Mouse (Mus musculus) liver, embryonic 14.5 days (tissue): ENCODE measurements around the gene Mapk8ip2. TPM values are rescaled to one million over a fixed set of nuclear protein-coding genes. Genes with fewer than 3 reads are reported as not detected.

Experiments used
- ATAC-seq: fragments of 200-750 bp; cut with Nextera tagmentation; 2 replicates; pipeline ENCODE4 v1.8.0; 2017; ENCODE audit warnings: moderate number of reproducible peaks, mild to moderate bottlenecking, moderate library complexity; ENCODE audit not compliant: insufficient read depth
- DNase-seq, 3 experiments: peaks; one replicate each; pipeline ENCODE4 v3.0.0-alpha.2; 2012 to 2013; ENCODE audit warnings: low read depth in 3 of 3, low spot score in 3 of 3
- H3K27ac ChIP-seq: fragments of 300-500 bp; sonication (generic); 2 replicates; pipeline ENCODE4 v1.5.1; 2014; ENCODE audit warnings: moderate library complexity, mild to moderate bottlenecking, control low read depth, inconsistent platforms
- H3K27me3 ChIP-seq: fragments of 300-500 bp; sonication (generic); 2 replicates; pipeline ENCODE4 v1.6.1; 2014; ENCODE audit warnings: mild to moderate bottlenecking, low read length, moderate library complexity; ENCODE audit not compliant: control insufficient read depth, insufficient read depth
- H3K36me3 ChIP-seq: fragments of 300-500 bp; sonication (generic); replicated peaks from 2 replicates; pipeline ENCODE4 v1.6.1; 2014; ENCODE audit warnings: low read depth; ENCODE audit not compliant: control insufficient read depth, insufficient read depth
- H3K4me1 ChIP-seq, 2 experiments: fragments of 200-500 bp in 1 of 2; fragments of 300-500 bp in 1 of 2; sonication (generic) in 1 of 2; replicated peaks; 2 replicates each; pipeline ENCODE4 v1.6.1; 2012 to 2014; ENCODE audit warnings: antibody characterized with exemption in 1 of 2, inconsistent platforms in 1 of 2, low read length in 1 of 2; ENCODE audit not compliant: control insufficient read depth in 2 of 2, insufficient read depth in 2 of 2
- H3K4me2 ChIP-seq: fragments of 300-500 bp; sonication (generic); 2 replicates; pipeline ENCODE4 v1.6.1; 2014; ENCODE audit warnings: low read depth, mild to moderate bottlenecking, control low read depth, moderate library complexity
- H3K4me3 ChIP-seq, 2 experiments: fragments of 200-500 bp in 1 of 2; fragments of 300-500 bp in 1 of 2; sonication (generic) in 1 of 2; 2 replicates each; pipeline ENCODE4 v1.5.1; 2012 to 2014; ENCODE audit warnings: low read depth in 2 of 2, low read length in 2 of 2, mild to moderate bottlenecking in 2 of 2, control low read depth in 1 of 2, inconsistent platforms in 1 of 2, moderate library complexity in 1 of 2; ENCODE audit not compliant: insufficient read depth in 1 of 2
- H3K9ac ChIP-seq: fragments of 300-500 bp; sonication (generic); replicated peaks from 2 replicates; pipeline ENCODE4 v1.6.1; 2014; ENCODE audit warnings: mild to moderate bottlenecking, control low read depth, moderate library complexity
- H3K9me3 ChIP-seq: fragments of 300-500 bp; sonication (generic); 2 replicates; pipeline ENCODE4 v1.6.1; 2016; ENCODE audit warnings: low read length, mixed read lengths; ENCODE audit not compliant: control insufficient read depth
- CTCF ChIP-seq: IDR thresholded peaks from 2 replicates; pipeline ENCODE4 v1.5.1; 2016; ENCODE audit warnings: antibody characterized with exemption, low read depth, control low read depth
- EP300 ChIP-seq: IDR thresholded peaks from 2 replicates; pipeline ENCODE4 v1.6.1; 2016; ENCODE audit warnings: antibody characterized with exemption, low read depth
- WGBS: fragments of 180-500 bp; shearing (Covaris S2); extraction: QIAGEN DNeasy Blood & Tissue Kit; methylation state at CpG from one replicate; pipeline ENCODE4 v1.1.7; 2014; ENCODE audit not compliant: insufficient replicate concordance; 5-methylcytosine and 5-hydroxymethylcytosine counted together
- polyA plus RNA-seq, 2 experiments: library from polyadenylated mRNA; depleted of rRNA in 1 of 2; stranded (reverse) in 1 of 2; unstranded in 1 of 2; fragments of >200 nt; fragmentation: Nextera tagmentation in 1 of 2; extraction: Ambion mirVana in 1 of 2; gene quantifications; 2 replicates each; pipeline versions ENCODE4 v1.2.1 to v1.2.3; 2012 to 2014

Mapk8ip2 gene
- polyA plus RNA-seq, 2 experiments: 0.02 TPM; not detected in 1

- Histone ChIP-seq H3K36me3 (no peaks in the 10 kb centered on the region; the same call in 1 of the 2 replicates), H3K27me3 (no peaks in the 10 kb centered on the region), H3K4me2 (no peak overlapping the region), H3K4me3 (no peak overlapping the region), H3K9ac (no peak overlapping the region), H3K4me1 (0 out of 4 replicates have a peak, but pooled peaks cover 0 to 4% of the 10 kb centered on the region in 2 experiments), H3K9me3 (no peaks in the 10 kb centered on the region), H3K27ac (no peak overlapping the region)
- DNase-seq (no peak), ATAC-seq (no peak)
- WGBS: 85% methylated on average over 9 of the region's 9 CpGs
- TF ChIP-seq EP300 (no peak), CTCF (no peak)
Measured at GRCm38 (mm10) chr15:89421938-89422337, 31.8 kb upstream of the Mapk8ip2 start.

- peaks cover 3 to 7% of the 10 kb centered on the region in 2 experiments; a peak in 2 of 4 replicates for H3K4me1 ChIP-seq
- ATAC-seq (no peak), DNase-seq (no peak)
- H3K27me3 ChIP-seq: no peaks in the 10 kb centered on the region
- H3K4me2 ChIP-seq: no peak overlapping the region
- no peaks in the 10 kb centered on the region; the same call in 1 of the 2 replicates for H3K36me3 ChIP-seq
- WGBS: 74% methylated on average over 8 of the region's 8 CpGs
- TF ChIP-seq CTCF (no peak), EP300 (no peak)
- H3K27ac ChIP-seq: no peak overlapping the region
- no peaks in the 10 kb centered on the region for H3K9me3 ChIP-seq
- H3K4me3 ChIP-seq: no peak overlapping the region
- H3K9ac ChIP-seq: no peak overlapping the region
Measured at GRCm38 (mm10) chr15:89424621-89425020, 29.1 kb upstream of the Mapk8ip2 start.

- ATAC-seq: no peak
- DNase-seq: no peak
- Histone ChIP-seq H3K36me3 (no peaks in the 10 kb centered on the region; the same call in 1 of the 2 replicates), H3K9ac (no peak within 1 kb of the TSS), H3K4me1 (peaks cover 3 to 10% of the 10 kb centered on the region in 2 experiments; a peak in 3 of 4 replicates), H3K27ac (no peak within 1 kb of the TSS), H3K4me3 (peak within 1 kb of the TSS in 1 of 2 experiments; percentile 21; a peak in 1 of 4 replicates), H3K9me3 (no peaks in the 10 kb centered on the region), H3K27me3 (no peaks in the 10 kb centered on the region), H3K4me2 (peak within 1 kb of the TSS; percentile 32; the same call in 1 of the 2 replicates)
- no peak for TF ChIP-seq EP300
- no peak for TF ChIP-seq CTCF
- 66% methylated on average over 6 of the region's 6 CpGs for WGBS
Measured at GRCm38 (mm10) chr15:89425711-89426121, 28.0 kb upstream of the Mapk8ip2 start, which contains the start of gene Cpt1b. Cpt1b (minus strand) TSS chr15:89425863.

GRCm38 (mm10) chr15:89426716-89427115, 27.0 kb upstream of the Mapk8ip2 start:
- Histone ChIP-seq H3K9ac (no peak overlapping the region), H3K36me3 (no peaks in the 10 kb centered on the region; the same call in 1 of the 2 replicates), H3K9me3 (no peaks in the 10 kb centered on the region), H3K27me3 (no peaks in the 10 kb centered on the region), H3K4me3 (no peak overlapping the region), H3K4me1 (peaks cover 3 to 13% of the 10 kb centered on the region in 2 experiments; a peak in 3 of 4 replicates), H3K4me2 (no peak overlapping the region), H3K27ac (no peak overlapping the region)
- 81% methylated on average over 10 of the region's 10 CpGs for WGBS
- TF ChIP-seq CTCF (no peak), EP300 (no peak)
- ATAC-seq (no peak), DNase-seq (no peak)

GRCm38 (mm10) chr15:89428136-89428790, 25.4 kb upstream of the Mapk8ip2 start:
- no peak for ATAC-seq
- no peaks in the 10 kb centered on the region for H3K9me3 ChIP-seq
- TF ChIP-seq EP300: no peak
- TF ChIP-seq CTCF: no peak
- H3K4me1 ChIP-seq: peaks cover 3 to 13% of the 10 kb centered on the region in 2 experiments; a peak in 3 of 4 replicates
- 87% methylated on average over 19 of the region's 19 CpGs for WGBS
- no peak overlapping the region for H3K27ac ChIP-seq
- H3K27me3 ChIP-seq: no peaks in the 10 kb centered on the region
- DNase-seq: no peak
- no peaks in the 10 kb centered on the region; the same call in 1 of the 2 replicates for H3K36me3 ChIP-seq
- peak overlapping the region; percentile 97 for H3K4me2 ChIP-seq
- peak overlapping the region; percentile 76 to 84 for H3K4me3 ChIP-seq
- H3K9ac ChIP-seq: peak overlapping the region; percentile 96
